Mouse (Mus musculus) frontal cortex, postnatal 25 days (tissue): Measurements from ENCODE around the gene Ina.
"Not testable (repeated sequence)": the region's sequence is repeated elsewhere in the genome, so short reads cannot be mapped to it uniquely, and the experiment has no call there.

Experiments
- DNase-seq, 2 experiments: peaks; one replicate each; pipeline ENCODE4 v3.0.0; 2022; ENCODE audit warnings: low spot score in 2 of 2

Gene Ina

GRCm38 (mm10) chr19:46984726-46985622, 29.5 kb upstream of the Ina start:
- DNase-seq = no peak

- DNase-seq = no peak
Observed at GRCm38 (mm10) chr19:46987646-46988045, 26.9 kb upstream of the Ina start.

- no peak for DNase-seq
Observed at GRCm38 (mm10) chr19:46988231-46989087, 26.0 kb upstream of the Ina start.

- no peak for DNase-seq
Observed at GRCm38 (mm10) chr19:46989479-46990152, 24.9 kb upstream of the Ina start.

GRCm38 (mm10) chr19:46990153-46990518, 24.4 kb upstream of the Ina start:
- DNase-seq = no peak

- not testable (repeated sequence) for DNase-seq
Observed at GRCm38 (mm10) chr19:46990625-46991024, 23.9 kb upstream of the Ina start.

- peak; percentile 72 to 77 for DNase-seq
Observed at GRCm38 (mm10) chr19:46991145-46991544, 23.4 kb upstream of the Ina start.

GRCm38 (mm10) chr19:46992329-46992728, 22.2 kb upstream of the Ina start:
- DNase-seq = not testable (repeated sequence)

GRCm38 (mm10) chr19:46996095-46996494, 18.4 kb upstream of the Ina start:
- DNase-seq = no peak

GRCm38 (mm10) chr19:46998168-46998870, 16.2 kb upstream of the Ina start:
- no peak for DNase-seq

- no peak for DNase-seq
Observed at GRCm38 (mm10) chr19:46998953-46999352, 15.5 kb upstream of the Ina start.

- no peak for DNase-seq
Observed at GRCm38 (mm10) chr19:46999753-47000152, 14.7 kb upstream of the Ina start.

GRCm38 (mm10) chr19:47000357-47000756, 14.1 kb upstream of the Ina start:
- not testable (repeated sequence) for DNase-seq

- no peak for DNase-seq
Observed at GRCm38 (mm10) chr19:47003742-47004511, 10.6 kb upstream of the Ina start.

- DNase-seq = no peak
Observed at GRCm38 (mm10) chr19:47005873-47006272, 8.6 kb upstream of the Ina start.

GRCm38 (mm10) chr19:47006321-47006720, 8.2 kb upstream of the Ina start:
- DNase-seq = no peak

- no peak for DNase-seq
Observed at GRCm38 (mm10) chr19:47009420-47009819, 5.1 kb upstream of the Ina start.

- no peak for DNase-seq
Observed at GRCm38 (mm10) chr19:47009943-47010342, 4.6 kb upstream of the Ina start.

GRCm38 (mm10) chr19:47012521-47013130, 1.9 kb upstream of the Ina start:
- no peak for DNase-seq
